Mouse (Mus musculus) MEL (cell line): Measurements from ENCODE around the gene Pcbd1. TPM values are rescaled to one million over a fixed set of nuclear protein-coding genes. Genes with fewer than 3 reads are reported as not detected.

Experiments used
- DNase-seq: peaks from one replicate; pipeline ENCODE4 v3.0.0; 2011; ENCODE audit warnings: low read depth, low spot score
- H3K27ac ChIP-seq: 2 replicates; pipeline ENCODE4 v1.5.1; 2012; ENCODE audit warnings: low read depth, mild to moderate bottlenecking, control low read depth, low read length, moderate library complexity; ENCODE audit not compliant: control insufficient read depth
- H3K27me3 ChIP-seq, 2 experiments: fragments of 150-350 bp in 1 of 2; sonication (generic) in 1 of 2; 2 replicates each; pipeline ENCODE4 v1.6.1; 2012; ENCODE audit warnings: low read length in 2 of 2, mild to moderate bottlenecking in 2 of 2, improper control_type of control experiment in 1 of 2, moderate library complexity in 1 of 2; ENCODE audit not compliant: insufficient read depth in 2 of 2, control insufficient read depth in 1 of 2
- H3K36me3 ChIP-seq, 2 experiments: 2 replicates each; pipeline ENCODE4 v1.6.1; 2012 to 2014; ENCODE audit warnings: low read length in 2 of 2, improper control_type of control experiment in 1 of 2, inconsistent platforms in 1 of 2, mild to moderate bottlenecking in 1 of 2; ENCODE audit not compliant: insufficient read depth in 2 of 2, control insufficient read depth in 1 of 2
- H3K4me1 ChIP-seq, 2 experiments: fragments of 150-350 bp in 1 of 2; sonication (generic) in 1 of 2; 2 replicates each; pipeline ENCODE4 v1.6.1; 2012; ENCODE audit warnings: low read length in 2 of 2, improper control_type of control experiment in 1 of 2, mild to moderate bottlenecking in 1 of 2; ENCODE audit not compliant: insufficient read depth in 2 of 2, control insufficient read depth in 1 of 2
- H3K4me3 ChIP-seq, 2 experiments: fragments of 150-350 bp in 1 of 2; sonication (generic) in 1 of 2; 2 replicates each; pipeline ENCODE4 v1.5.1; 2012; ENCODE audit warnings: low read depth in 2 of 2, low read length in 2 of 2, mild to moderate bottlenecking in 2 of 2, moderate library complexity in 2 of 2, control low read depth in 1 of 2, improper control_type of control experiment in 1 of 2; ENCODE audit not compliant: control insufficient read depth in 1 of 2, insufficient read depth in 1 of 2
- H3K79me2 ChIP-seq: 2 replicates; pipeline ENCODE4 v1.6.1; 2012; ENCODE audit warnings: mild to moderate bottlenecking, low read length, moderate library complexity; ENCODE audit not compliant: control insufficient read depth, poor library complexity, insufficient read depth
- H3K9ac ChIP-seq: 2 replicates; pipeline ENCODE4 v1.6.1; 2012; ENCODE audit warnings: low read depth, mild to moderate bottlenecking, control low read depth, low read length, moderate library complexity; ENCODE audit not compliant: control insufficient read depth, poor library complexity, severe bottlenecking
- H3K9me3 ChIP-seq: fragments of 150-350 bp; sonication (generic); replicated peaks from 2 replicates; pipeline ENCODE4 v1.6.1; 2012; ENCODE audit warnings: mild to moderate bottlenecking, low read length, improper control_type of control experiment, moderate library complexity; ENCODE audit not compliant: insufficient read depth
- BHLHE40 ChIP-seq: IDR thresholded peaks from 2 replicates; pipeline ENCODE4 v1.6.1; 2012; ENCODE audit warnings: low read depth, mild to moderate bottlenecking, inconsistent platforms, low read length, improper control_type of control experiment, borderline replicate concordance
- E2F4 ChIP-seq: IDR thresholded peaks from 2 replicates; pipeline ENCODE4 v1.6.1; 2011; ENCODE audit warnings: low read depth, low read length, improper control_type of control experiment, borderline replicate concordance
- ELF1 ChIP-seq: IDR thresholded peaks from 2 replicates; pipeline ENCODE4 v1.6.1; 2014; ENCODE audit warnings: low read depth, mild to moderate bottlenecking, inconsistent platforms, low read length, improper control_type of control experiment, moderate library complexity
- EP300 ChIP-seq, 2 experiments: IDR thresholded peaks; 2 replicates each; pipeline ENCODE4 v1.6.1; 2011; ENCODE audit warnings: improper control_type of control experiment in 2 of 2, low read length in 2 of 2, low read depth in 1 of 2, mild to moderate bottlenecking in 1 of 2
- GATA1 ChIP-seq: IDR thresholded peaks from 2 replicates; pipeline ENCODE4 v1.6.1; 2011; ENCODE audit warnings: low read depth, low read length, improper control_type of control experiment
- MAFK ChIP-seq: IDR thresholded peaks from 2 replicates; pipeline ENCODE4 v1.6.1; 2011; ENCODE audit warnings: low read depth, mild to moderate bottlenecking, low read length, improper control_type of control experiment, borderline replicate concordance
- MAX ChIP-seq: IDR thresholded peaks from 2 replicates; pipeline ENCODE4 v1.6.1; 2011; ENCODE audit warnings: low read length, improper control_type of control experiment
- MEF2A ChIP-seq: IDR thresholded peaks from 2 replicates; pipeline ENCODE4 v1.6.1; 2014; ENCODE audit warnings: low read depth, mild to moderate bottlenecking, inconsistent platforms, low read length, improper control_type of control experiment; ENCODE audit not compliant: poor library complexity, insufficient replicate concordance, severe bottlenecking; ENCODE audit errors: extremely low read depth
- MYC ChIP-seq: IDR thresholded peaks from 2 replicates; pipeline ENCODE4 v1.6.1; 2011; ENCODE audit warnings: low read depth, mild to moderate bottlenecking, low read length, improper control_type of control experiment, moderate library complexity
- RCOR1 ChIP-seq: IDR thresholded peaks from 2 replicates; pipeline ENCODE4 v1.6.1; 2012; ENCODE audit warnings: low read depth, mild to moderate bottlenecking, inconsistent platforms, low read length, improper control_type of control experiment
- TCF12 ChIP-seq: IDR thresholded peaks from 2 replicates; pipeline ENCODE4 v1.6.1; 2014; ENCODE audit warnings: low read depth, mild to moderate bottlenecking, inconsistent platforms, low read length, improper control_type of control experiment, moderate library complexity
- UBTF ChIP-seq: IDR thresholded peaks from 2 replicates; pipeline ENCODE4 v1.6.1; 2012; ENCODE audit warnings: low read depth, mild to moderate bottlenecking, inconsistent platforms, low read length, improper control_type of control experiment, moderate library complexity, borderline replicate concordance; ENCODE audit not compliant: insufficient read depth
- USF1 ChIP-seq: IDR thresholded peaks from 2 replicates; pipeline ENCODE4 v1.6.1; 2014; ENCODE audit warnings: low read depth, mild to moderate bottlenecking, inconsistent platforms, low read length, improper control_type of control experiment, moderate library complexity
- ZC3H11A ChIP-seq: IDR thresholded peaks from 2 replicates; pipeline ENCODE4 v1.6.1; 2012; ENCODE audit warnings: low read depth, mild to moderate bottlenecking, inconsistent platforms, low read length, improper control_type of control experiment
- ZNF384 ChIP-seq: IDR thresholded peaks from 2 replicates; pipeline ENCODE4 v1.6.1; 2012; ENCODE audit warnings: low read depth, mild to moderate bottlenecking, inconsistent platforms, low read length, improper control_type of control experiment
- polyA plus RNA-seq, 2 experiments: library from polyadenylated mRNA; stranded (reverse) in 1 of 2; unstranded in 1 of 2; fragments of >175 nt in 1 of 2; fragments of >200 nt in 1 of 2; gene quantifications; 2 replicates each; pipeline versions ENCODE4 v1.2.1 to v1.2.4; 2012; ENCODE audit warnings: low replicate concordance in 2 of 2, low read depth in 1 of 2; ENCODE audit not compliant: insufficient read length in 2 of 2, insufficient read depth in 1 of 2, missing spikeins in 1 of 2
- total RNA-seq: library from RNA; depleted of rRNA; stranded (reverse); fragments of 300-350 nt; gene quantifications from 2 replicates; pipeline ENCODE4 v1.2.3, GENCODE M21; 2012

Pcbd1 gene
- total and polyA plus RNA-seq, 3 experiments = not detected

- no peak for TF ChIP-seq ZC3H11A
These were observed 34.3 kb downstream of the Pcbd1 start (continued) for GRCm38 (mm10) chr10:61123276-61123913.

GRCm38 (mm10) chr10:61124462-61124861 is 35.3 kb downstream of the Pcbd1 start:
- H3K36me3 ChIP-seq = peaks cover 0 to 33% of the 10 kb centered on the region in 2 experiments; a peak in 2 of 4 replicates
- TF ChIP-seq ZNF384 (peak; percentile 66), EP300 (IDR thresholded peaks at IDR 0.05; ENCODE audit: low read depth in 1 of 2, low read length in 2 of 2) (peak; percentile 61 to 62; a peak in 3 of 4 replicates), BHLHE40 (no peak), ELF1 (no peak), MEF2A (no peak), MAX (no peak), MAFK (no peak), GATA1 (peak; percentile 74), E2F4 (no peak), RCOR1 (peak; percentile 65; the same call in 1 of the 2 replicates), TCF12 (peak; percentile 76)
- no peaks in the 10 kb centered on the region for H3K9me3 ChIP-seq
- H3K9ac ChIP-seq = no peak overlapping the region
- no peaks in the 10 kb centered on the region for H3K27me3 ChIP-seq
- H3K27ac ChIP-seq = no peak overlapping the region; the same call in 1 of the 2 replicates
- peaks cover 7 to 12% of the 10 kb centered on the region in 2 experiments for H3K4me1 ChIP-seq
- no peaks in the 10 kb centered on the region for H3K79me2 ChIP-seq
- peak; percentile 30 for DNase-seq
- no peak overlapping the region for H3K4me3 ChIP-seq

- DNase-seq = no peak
- Histone ChIP-seq H3K9me3 (no peaks in the 10 kb centered on the region), H3K9ac (no peak overlapping the region), H3K27ac (no peak overlapping the region), H3K4me1 (peaks cover 2 to 5% of the 10 kb centered on the region in 2 experiments; a peak in 3 of 4 replicates), H3K27me3 (no peaks in the 10 kb centered on the region), H3K36me3 (peaks cover 0 to 16% of the 10 kb centered on the region in 2 experiments; a peak in 2 of 4 replicates), H3K79me2 (no peaks in the 10 kb centered on the region), H3K4me3 (no peak overlapping the region)
- no peak for TF ChIP-seq ELF1
- no peak for TF ChIP-seq MAFK
- no peak for TF ChIP-seq ZNF384
- no peak for TF ChIP-seq UBTF
- no peak for TF ChIP-seq MYC
- TF ChIP-seq USF1 = no peak
These were observed 39.7 kb downstream of the Pcbd1 start for GRCm38 (mm10) chr10:61128701-61129365.
